Mouse (Mus musculus) stomach, embryonic 14.5 days (tissue): ENCODE results near the gene Pou4f1. TPM values are rescaled to one million over a fixed set of nuclear protein-coding genes. Genes with fewer than 3 reads are reported as not detected.

Source experiments
- ATAC-seq: fragments of 200-750 bp; cut with Nextera tagmentation; 2 replicates; pipeline ENCODE4 v1.8.0; 2017; ENCODE audit warnings: low read depth, moderate TSS enrichment; ENCODE audit not compliant: insufficient number of reproducible peaks, insufficient read depth, low FRiP score
- H3K27ac ChIP-seq: fragments of 300-500 bp; sonication (generic); 2 replicates; pipeline ENCODE4 v1.5.1; 2014; ENCODE audit warnings: mild to moderate bottlenecking, low read length, moderate library complexity, mixed read lengths
- H3K27me3 ChIP-seq: fragments of 300-500 bp; sonication (generic); 2 replicates; pipeline ENCODE4 v1.6.1; 2014; ENCODE audit warnings: low read length, control low read depth, mixed read lengths; ENCODE audit not compliant: control insufficient read depth, insufficient read depth
- H3K36me3 ChIP-seq: fragments of 300-500 bp; sonication (generic); 2 replicates; pipeline ENCODE4 v1.6.1; 2014; ENCODE audit warnings: mild to moderate bottlenecking, control low read depth, low read length, moderate library complexity, mixed read lengths; ENCODE audit not compliant: control insufficient read depth, insufficient read depth
- H3K4me1 ChIP-seq: fragments of 300-500 bp; sonication (generic); 2 replicates; pipeline ENCODE4 v1.6.1; 2014; ENCODE audit warnings: low read length, control low read depth, mixed read lengths; ENCODE audit not compliant: control insufficient read depth, insufficient read depth
- H3K4me2 ChIP-seq: fragments of 300-500 bp; sonication (generic); replicated peaks from 2 replicates; pipeline ENCODE4 v1.6.1; 2014; ENCODE audit warnings: low read depth, low read length, control low read depth
- H3K4me3 ChIP-seq: fragments of 300-500 bp; sonication (generic); 2 replicates; pipeline ENCODE4 v1.5.1; 2014; ENCODE audit warnings: low read depth, low read length, control low read depth
- H3K9ac ChIP-seq: fragments of 300-500 bp; sonication (generic); replicated peaks from 2 replicates; pipeline ENCODE4 v1.6.1; 2014; ENCODE audit warnings: low read depth, mild to moderate bottlenecking, control low read depth, low read length, moderate library complexity, mixed read lengths
- H3K9me3 ChIP-seq: fragments of 300-500 bp; sonication (generic); 2 replicates; pipeline ENCODE4 v1.6.1; 2016; ENCODE audit warnings: low read depth, low read length, control low read depth; ENCODE audit not compliant: control insufficient read depth
- WGBS: fragments of 180-500 bp; shearing (Covaris S2); extraction: QIAGEN DNeasy Blood & Tissue Kit; methylation state at CpG from one replicate; pipeline ENCODE4 v1.1.7; 2014; 5-methylcytosine and 5-hydroxymethylcytosine counted together
- polyA plus RNA-seq: library from polyadenylated mRNA; unstranded; fragments of >200 nt; fragmentation: Nextera tagmentation; extraction: Ambion mirVana; gene quantifications from 2 replicates; pipeline ENCODE4 v1.2.1, GENCODE M21; 2014

The Pou4f1 gene
- polyA plus RNA-seq, 1 experiment from 2014 or later = 0.32 TPM

DNA sequence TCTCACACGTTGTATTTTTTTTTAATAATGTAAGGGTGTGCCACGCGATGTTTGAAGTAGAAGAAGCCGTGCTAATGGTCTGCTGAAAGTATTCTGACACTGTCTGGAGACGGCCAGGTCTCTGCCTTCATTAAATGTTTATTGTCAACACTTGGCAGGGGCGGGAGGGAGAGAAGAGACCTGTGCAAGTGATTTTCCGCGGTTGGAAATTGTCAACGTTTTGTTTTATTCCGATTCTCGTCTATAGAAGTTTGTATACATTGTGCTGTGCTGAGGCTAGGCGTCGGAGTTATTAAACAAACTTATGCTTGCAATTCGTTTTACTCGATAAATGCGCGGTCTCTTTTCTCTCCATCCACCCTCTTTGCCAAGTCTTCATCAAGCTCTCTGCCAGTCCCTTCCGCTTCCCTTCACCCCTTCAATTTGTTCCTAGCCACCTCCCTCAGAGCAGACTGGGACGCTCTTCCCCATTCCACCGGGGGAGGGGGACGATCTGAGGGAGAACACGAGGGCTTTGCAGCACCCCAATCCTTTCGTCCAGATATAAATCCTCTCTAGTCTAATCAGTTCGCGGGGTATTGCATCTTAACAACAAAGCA is 8.2 kb downstream of the Pou4f1 start:
- Histone ChIP-seq H3K4me2 (no peak overlapping the region), H3K9ac (no peak overlapping the region), H3K27ac (no peak overlapping the region), H3K4me3 (no peak overlapping the region), H3K36me3 (no peaks in the 10 kb centered on the region), H3K27me3 (peaks cover 43% of the 10 kb centered on the region), H3K9me3 (no peaks in the 10 kb centered on the region), H3K4me1 (no peaks in the 10 kb centered on the region)
- no peak for ATAC-seq
- under 1% methylated on average over 25 of the region's 25 CpGs for WGBS

GRCm38 (mm10) chr14:104458728-104459512 is 8.9 kb downstream of the Pou4f1 start:
- Histone ChIP-seq H3K27ac (no peak overlapping the region), H3K27me3 (peaks cover 40% of the 10 kb centered on the region), H3K4me2 (no peak overlapping the region), H3K4me3 (no peak overlapping the region), H3K36me3 (no peaks in the 10 kb centered on the region), H3K9ac (no peak overlapping the region), H3K9me3 (no peaks in the 10 kb centered on the region), H3K4me1 (no peaks in the 10 kb centered on the region)
- ATAC-seq = no peak
- WGBS = 1% methylated on average over 19 of the region's 19 CpGs

DNA sequence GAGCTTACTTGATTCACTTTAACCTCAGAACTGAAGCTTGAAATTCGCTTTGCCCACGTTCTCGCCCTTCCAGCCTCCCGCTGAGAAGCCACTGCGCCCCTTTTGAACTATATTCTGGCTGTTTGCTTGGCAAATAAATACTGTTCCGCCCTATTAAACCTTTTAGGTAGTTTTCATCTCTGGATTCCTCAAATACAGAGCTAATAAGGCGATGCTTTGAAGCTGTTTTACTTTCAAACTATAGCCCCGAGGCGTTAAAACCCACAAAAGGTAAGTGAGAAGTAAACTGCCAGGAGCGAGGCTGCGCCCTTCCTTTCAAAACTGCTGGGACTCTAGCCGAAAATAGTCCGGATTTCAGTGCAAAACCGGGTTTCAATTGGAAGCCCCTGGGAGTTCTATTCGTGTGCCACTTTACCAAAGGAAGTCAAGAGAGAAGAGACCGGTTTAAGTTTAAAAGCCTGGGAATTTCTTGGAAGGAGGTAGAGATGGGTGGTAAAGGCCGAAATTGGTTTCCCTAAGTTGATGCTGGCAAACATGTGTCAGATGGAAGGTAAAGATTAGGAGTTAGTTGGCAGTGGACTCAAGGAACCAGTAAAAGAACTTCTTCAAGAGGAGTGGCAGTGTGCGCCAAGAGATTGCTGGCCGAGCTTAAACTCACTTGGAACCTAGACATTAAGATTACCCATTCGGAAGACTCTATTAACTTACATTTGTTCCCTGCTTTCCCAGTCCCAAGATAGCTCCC is 9.7 kb downstream of the Pou4f1 start:
- no peak overlapping the region for H3K4me3 ChIP-seq
- H3K4me1 ChIP-seq = no peaks in the 10 kb centered on the region
- peaks cover 32% of the 10 kb centered on the region for H3K27me3 ChIP-seq
- no peak overlapping the region for H3K4me2 ChIP-seq
- H3K9me3 ChIP-seq = no peaks in the 10 kb centered on the region
- no peak overlapping the region for H3K27ac ChIP-seq
- H3K9ac ChIP-seq = no peak overlapping the region
- under 1% methylated on average over 20 of the region's 20 CpGs for WGBS
- ATAC-seq = no peak
- H3K36me3 ChIP-seq = no peaks in the 10 kb centered on the region

GRCm38 (mm10) chr14:104456976-104457375 is 10.8 kb downstream of the Pou4f1 start:
- Histone ChIP-seq H3K36me3 (no peaks in the 10 kb centered on the region), H3K9ac (no peak overlapping the region), H3K27me3 (peaks cover 30% of the 10 kb centered on the region), H3K4me3 (no peak overlapping the region), H3K4me2 (no peak overlapping the region), H3K27ac (no peak overlapping the region), H3K4me1 (no peaks in the 10 kb centered on the region), H3K9me3 (no peaks in the 10 kb centered on the region)
- ATAC-seq = no peak
- WGBS = under 1% methylated on average over 5 of the region's 5 CpGs

DNA sequence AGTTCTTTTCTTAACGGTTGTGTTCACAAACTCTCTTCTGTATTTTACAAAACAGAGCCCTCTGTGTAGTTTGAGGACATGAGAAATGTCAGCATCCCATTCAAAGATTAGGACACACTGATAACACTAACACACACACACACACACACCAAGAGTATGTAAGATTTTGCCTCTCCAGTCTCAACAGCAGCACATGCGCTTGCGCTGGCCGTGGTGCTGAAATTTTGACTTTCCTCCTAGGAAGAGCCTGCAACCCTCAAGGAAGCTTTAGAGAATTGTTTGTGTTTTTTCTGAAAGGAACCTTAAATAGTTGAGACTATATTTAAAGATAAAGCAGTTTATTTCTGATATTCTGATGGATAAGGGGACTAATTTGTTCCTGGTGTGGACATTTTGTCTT is 14.0 kb downstream of the Pou4f1 start:
- no peaks in the 10 kb centered on the region for H3K9me3 ChIP-seq
- H3K36me3 ChIP-seq = no peaks in the 10 kb centered on the region
- H3K4me2 ChIP-seq = no peak overlapping the region
- no peak overlapping the region for H3K4me3 ChIP-seq
- H3K27me3 ChIP-seq = peaks cover 24% of the 10 kb centered on the region
- WGBS = 10% methylated on average over 4 of the region's 4 CpGs
- ATAC-seq = no peak
- H3K9ac ChIP-seq = no peak overlapping the region
- no peak overlapping the region for H3K27ac ChIP-seq
- H3K4me1 ChIP-seq = no peaks in the 10 kb centered on the region

DNA sequence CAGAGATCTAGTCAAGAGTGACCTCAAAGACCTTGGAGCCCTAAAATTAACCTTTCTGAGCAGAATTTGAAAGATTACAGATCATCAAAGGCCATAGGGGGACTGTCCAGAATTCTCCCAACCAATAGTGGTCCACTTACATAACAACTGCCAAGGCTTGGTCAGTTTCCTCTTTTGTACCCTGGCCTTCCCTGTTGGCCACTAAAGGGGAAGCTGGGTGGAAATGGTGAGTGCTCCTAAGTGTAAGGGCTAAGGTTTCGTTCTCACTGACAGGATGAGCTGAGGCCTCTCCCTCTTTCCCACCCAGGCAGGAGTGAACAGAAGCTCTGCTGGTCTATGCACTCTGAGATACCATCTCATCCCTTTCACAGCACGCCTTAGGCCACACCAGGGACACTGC is 33.5 kb downstream of the Pou4f1 start:
- Histone ChIP-seq H3K36me3 (no peaks in the 10 kb centered on the region), H3K4me1 (no peaks in the 10 kb centered on the region), H3K27ac (no peak overlapping the region), H3K27me3 (no peaks in the 10 kb centered on the region), H3K9ac (no peak overlapping the region), H3K9me3 (no peaks in the 10 kb centered on the region), H3K4me3 (no peak overlapping the region), H3K4me2 (no peak overlapping the region)
- 59% methylated on average over 2 of the region's 2 CpGs for WGBS
- no peak for ATAC-seq

GRCm38 (mm10) chr14:104430819-104431218 is 37.0 kb downstream of the Pou4f1 start:
- H3K36me3 ChIP-seq = no peaks in the 10 kb centered on the region
- no peak overlapping the region for H3K27ac ChIP-seq
- no peaks in the 10 kb centered on the region for H3K9me3 ChIP-seq
- no peak overlapping the region for H3K4me3 ChIP-seq
- 70% methylated on average over 4 of the region's 4 CpGs for WGBS
- no peak for ATAC-seq
- H3K27me3 ChIP-seq = no peaks in the 10 kb centered on the region
- no peaks in the 10 kb centered on the region for H3K4me1 ChIP-seq
- no peak overlapping the region for H3K4me2 ChIP-seq
- no peak overlapping the region for H3K9ac ChIP-seq

DNA sequence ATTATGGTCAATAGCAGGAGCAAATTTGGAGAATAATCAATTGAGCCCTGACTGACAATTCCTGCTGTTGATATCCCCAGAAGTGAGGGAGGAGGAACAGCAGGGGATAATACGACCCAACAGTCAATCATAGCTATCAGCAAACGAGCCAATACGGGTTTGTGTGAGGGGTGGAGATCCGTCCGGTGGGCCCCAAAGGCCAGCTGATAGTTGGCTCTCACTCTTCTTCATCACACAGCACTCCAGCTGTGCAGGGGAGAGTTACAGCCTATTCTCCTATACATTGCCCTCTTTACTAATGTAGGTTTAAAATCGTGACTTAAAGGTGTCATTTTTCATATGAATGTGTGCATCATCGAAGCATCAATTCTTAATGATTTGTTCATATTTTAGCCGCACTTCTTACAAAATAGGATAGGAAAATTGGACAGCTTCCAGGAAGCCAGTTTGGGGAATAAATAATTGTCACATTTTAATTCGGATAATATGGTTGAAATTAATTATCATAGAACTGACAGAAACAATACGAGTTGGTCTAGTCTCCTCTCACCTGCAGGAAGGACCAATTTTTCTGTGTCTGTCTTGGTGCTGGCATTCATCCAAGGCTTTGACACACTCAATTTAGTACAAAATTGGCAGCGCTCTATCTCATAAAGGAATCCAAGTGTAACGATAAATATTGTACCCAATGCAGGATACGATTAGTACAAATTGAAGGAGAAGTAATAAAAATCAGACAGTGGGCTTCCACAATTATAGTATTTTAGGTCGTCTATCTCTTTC is 43.9 kb downstream of the Pou4f1 start:
- Histone ChIP-seq H3K36me3 (no peaks in the 10 kb centered on the region), H3K27me3 (no peaks in the 10 kb centered on the region), H3K27ac (no peak overlapping the region), H3K4me2 (no peak overlapping the region), H3K4me1 (no peaks in the 10 kb centered on the region), H3K4me3 (no peak overlapping the region), H3K9me3 (no peaks in the 10 kb centered on the region), H3K9ac (no peak overlapping the region)
- ATAC-seq = no peak
- 64% methylated on average over 14 of the region's 14 CpGs for WGBS
